Mouse (Mus musculus): ENCODE data around the gene Rasgef1a.

Rasgef1a gene

GRCm38 (mm10) chr6:118010756-118011615 lies at the start of gene Rasgef1a:
Gene Rasgef1a (plus strand): TSS chr6:118011438.
- peak in 1 of 2 experiments; percentile 41 for DNase-seq (ENCODE audit: low spot score in 2 of 2)

GRCm38 (mm10) chr6:117963201-117963600 lies 48.0 kb upstream of the Rasgef1a start:
- no peak for DNase-seq (ENCODE audit: low spot score in 2 of 2)

GRCm38 (mm10) chr6:117966729-117967128 lies 44.5 kb upstream of the Rasgef1a start:
- no peak for DNase-seq (ENCODE audit: low spot score in 2 of 2)

GRCm38 (mm10) chr6:117987173-117987572 lies 24.1 kb upstream of the Rasgef1a start:
- no peak for DNase-seq (ENCODE audit: low spot score in 2 of 2)

GRCm38 (mm10) chr6:117989209-117989608 lies 22.0 kb upstream of the Rasgef1a start:
- no peak for DNase-seq (ENCODE audit: low spot score in 2 of 2)

DNA sequence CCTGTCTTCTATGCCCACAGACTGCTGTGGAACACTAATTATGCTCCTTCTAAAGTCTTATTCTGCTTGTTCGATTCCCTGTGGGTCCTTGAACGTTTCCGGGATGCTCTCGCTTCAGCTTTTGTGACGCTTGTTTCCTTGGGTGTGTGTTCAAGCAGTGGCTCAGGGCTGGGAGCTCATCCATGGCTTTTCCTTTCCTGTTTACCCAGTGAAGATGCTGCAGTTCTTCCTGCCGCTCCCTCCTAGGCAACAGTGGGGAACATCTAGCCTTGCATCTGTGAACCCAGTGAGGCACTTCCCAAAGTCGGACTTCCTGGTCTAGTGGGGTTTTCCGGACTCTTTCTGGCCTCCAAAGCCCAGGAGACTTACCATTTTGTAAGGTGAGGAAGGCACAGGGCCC lies 20.6 kb upstream of the Rasgef1a start:
- no peak for DNase-seq (ENCODE audit: low spot score in 2 of 2)

DNA sequence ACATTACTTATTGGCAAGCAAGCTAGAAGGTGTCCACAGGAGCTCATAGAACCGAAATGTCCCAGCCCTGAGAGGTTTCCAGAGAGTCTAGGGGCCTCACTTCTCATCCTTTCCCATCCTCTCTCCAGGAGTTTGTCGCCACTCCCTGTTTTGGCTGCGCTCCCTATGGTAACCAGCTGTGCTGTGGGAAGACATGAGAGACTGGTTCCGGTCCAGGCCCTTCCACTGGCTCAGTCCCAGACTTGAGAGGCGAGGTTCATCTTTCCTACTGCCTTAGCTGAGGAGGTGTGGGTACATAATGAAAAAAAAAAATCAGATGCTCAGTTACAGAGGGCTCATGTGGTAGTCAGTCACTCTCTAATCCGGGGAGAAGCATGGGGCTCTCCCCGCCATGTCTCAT lies 19.9 kb upstream of the Rasgef1a start:
- no peak for DNase-seq (ENCODE audit: low spot score in 2 of 2)

- no peak for DNase-seq (ENCODE audit: low spot score in 2 of 2)
Measured at GRCm38 (mm10) chr6:117991928-117992327, 19.3 kb upstream of the Rasgef1a start.

DNA sequence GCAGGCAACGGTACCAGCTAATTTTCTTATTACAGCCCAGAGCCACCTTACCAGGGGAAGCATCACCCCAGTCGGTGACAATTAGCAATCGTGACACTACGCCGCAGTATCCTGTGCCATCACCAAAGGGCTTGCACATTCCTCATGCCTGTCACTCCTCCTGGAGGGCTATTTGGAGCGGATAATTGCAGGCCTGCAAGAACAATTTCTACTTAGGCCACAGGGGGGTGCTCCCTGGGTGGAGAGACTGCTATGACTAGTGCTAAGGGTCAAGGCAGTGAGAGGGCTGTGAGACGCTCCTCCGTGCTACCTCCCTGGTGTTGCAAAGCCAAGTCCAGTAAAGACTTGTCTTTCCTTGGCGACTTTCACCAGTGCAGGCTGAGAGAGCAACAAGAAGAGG lies 16.1 kb upstream of the Rasgef1a start:
- DNase-seq (ENCODE audit: low spot score in 2 of 2) = no peak

DNA sequence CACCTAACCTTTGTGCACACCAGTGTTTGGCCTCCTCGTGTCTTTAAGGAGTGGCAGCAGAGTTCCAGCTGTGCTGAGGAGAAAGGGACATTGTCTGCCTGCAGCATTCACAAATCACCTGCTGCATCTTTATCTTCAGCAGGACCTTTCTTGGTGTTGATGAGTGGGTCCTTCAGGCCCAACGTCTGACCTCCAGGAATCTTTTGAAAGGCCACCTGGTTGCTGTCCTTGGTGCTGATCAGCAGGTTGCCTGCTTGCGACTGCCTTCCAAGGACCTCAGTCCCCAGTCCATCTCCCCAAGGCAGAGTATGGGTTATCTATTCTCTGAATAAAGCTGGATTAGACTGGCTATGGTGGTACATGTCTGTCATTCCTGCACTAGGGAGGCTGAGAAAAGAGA lies 10.0 kb upstream of the Rasgef1a start:
- DNase-seq (ENCODE audit: low spot score in 2 of 2) = no peak

- DNase-seq (ENCODE audit: low spot score in 2 of 2) = no peak
Measured at GRCm38 (mm10) chr6:118007302-118007701, 3.9 kb upstream of the Rasgef1a start.

DNA sequence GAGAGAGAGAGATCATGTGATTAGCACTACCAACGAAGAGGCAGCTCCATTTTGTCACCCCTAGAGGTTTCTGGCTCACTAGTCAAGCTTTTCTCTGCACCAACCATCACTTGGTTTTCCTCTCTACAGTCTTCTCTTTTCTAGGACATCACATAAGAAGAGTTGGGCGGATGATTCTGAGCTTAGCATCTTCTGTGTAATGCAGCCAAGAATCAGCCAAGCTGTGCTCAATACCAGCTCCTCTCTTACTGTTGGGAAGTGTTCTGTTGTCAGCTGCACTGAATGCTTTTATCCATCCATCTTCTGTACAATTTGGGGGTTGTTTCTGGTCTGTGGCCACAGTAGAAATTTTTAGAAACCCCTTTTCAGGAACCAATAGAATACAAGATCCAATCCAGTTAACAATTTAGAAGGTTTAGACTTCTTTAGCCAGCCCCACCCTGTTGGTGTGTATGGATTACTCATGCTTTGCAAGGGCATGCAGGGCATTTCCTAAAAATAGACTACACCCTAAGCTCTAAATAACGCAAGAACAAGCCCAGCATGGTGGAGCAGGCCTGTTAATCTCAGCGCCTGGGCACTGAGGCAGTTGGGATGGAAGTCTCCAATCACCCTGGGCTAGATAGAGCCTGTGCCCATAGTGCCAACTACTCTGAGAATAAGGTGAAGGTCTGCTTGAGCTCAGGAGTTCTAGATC lies 3.2 kb upstream of the Rasgef1a start:
- no peak for DNase-seq (ENCODE audit: low spot score in 2 of 2)

GRCm38 (mm10) chr6:118010256-118010655 lies 982 bp upstream of the Rasgef1a start:
- DNase-seq (ENCODE audit: low spot score in 2 of 2) = no peak

DNA sequence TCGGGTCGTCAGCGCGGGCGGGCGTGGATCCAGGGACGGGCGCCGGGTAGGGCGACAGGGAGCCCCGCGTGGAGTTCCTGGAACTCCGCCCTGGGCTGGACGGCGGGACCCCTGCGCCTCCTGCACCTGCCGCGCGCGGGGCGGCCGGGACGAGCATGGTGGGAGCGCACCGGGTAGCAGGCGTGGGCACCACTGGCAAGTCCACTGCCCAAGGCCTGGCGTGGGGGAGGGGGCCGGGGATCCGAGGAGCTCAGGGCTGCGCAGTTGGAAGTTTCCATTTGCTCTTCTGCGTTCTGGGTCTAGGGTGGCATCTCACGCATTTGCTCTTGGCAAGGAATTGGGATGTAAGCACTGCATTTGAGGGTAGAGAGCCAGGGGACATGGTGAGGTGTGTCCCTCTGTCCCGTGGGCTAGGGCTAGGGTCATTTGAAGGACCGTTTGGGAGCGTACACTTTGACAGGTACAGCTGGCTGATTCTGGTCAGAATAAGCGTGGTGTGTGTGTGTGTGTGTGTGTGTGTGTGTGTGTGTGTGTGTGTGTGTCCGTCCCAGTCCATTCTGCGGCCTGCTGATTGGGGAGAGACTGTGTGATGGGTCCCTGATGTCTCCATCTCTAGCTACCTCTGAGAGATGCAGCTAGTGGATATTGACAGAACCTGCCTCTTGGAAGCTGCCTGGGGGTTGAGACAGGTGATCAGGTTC lies 528 bp downstream of the Rasgef1a start:
- DNase-seq (ENCODE audit: low spot score in 2 of 2) = peak; percentile 55 to 64

GRCm38 (mm10) chr6:118012317-118012700 lies 1.1 kb downstream of the Rasgef1a start:
- no peak for DNase-seq (ENCODE audit: low spot score in 2 of 2)

DNA sequence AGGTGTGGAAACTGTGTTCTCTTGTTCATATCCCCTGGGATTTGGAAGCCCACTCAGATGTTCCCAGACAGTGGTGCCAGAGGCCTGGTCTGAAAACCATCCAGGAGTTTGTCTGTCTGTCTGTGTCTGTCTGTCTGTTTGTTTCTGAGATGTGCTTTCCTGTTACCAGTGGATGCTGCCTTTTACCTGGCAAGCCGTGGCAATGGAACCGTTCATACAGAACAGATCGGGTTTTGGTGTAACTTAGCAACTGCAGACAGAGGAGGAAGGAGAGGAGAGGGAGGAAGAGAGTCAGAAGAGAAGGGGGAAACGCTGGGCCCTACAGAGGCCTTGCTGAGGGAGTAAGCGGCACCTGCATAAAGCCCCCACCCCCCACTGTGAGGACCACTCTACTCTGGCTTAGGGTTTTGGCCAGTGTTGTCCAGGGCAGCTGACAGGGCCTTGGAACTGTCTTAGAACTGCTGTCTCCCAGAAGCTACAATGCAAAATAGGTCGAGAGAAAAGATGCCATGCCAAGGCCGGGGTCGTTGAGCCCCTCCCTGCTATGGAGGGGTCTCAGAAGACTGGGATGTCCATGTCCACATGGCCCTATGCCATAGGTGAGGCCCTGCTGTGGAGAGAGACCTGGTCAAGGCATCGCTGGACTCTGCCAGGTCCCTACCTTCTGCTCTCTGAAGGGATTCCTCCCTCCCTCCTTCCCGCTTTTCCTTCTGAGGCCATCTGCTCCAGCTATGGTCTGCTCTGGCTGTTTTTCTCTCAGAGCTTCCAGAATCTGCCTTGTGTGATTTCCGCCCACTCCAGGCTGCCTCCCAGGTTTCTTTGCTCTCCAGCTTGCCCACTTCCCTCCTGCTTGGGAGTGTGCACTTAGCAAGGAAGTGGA lies 2.0 kb downstream of the Rasgef1a start:
- DNase-seq (ENCODE audit: low spot score in 2 of 2) = peak; percentile 51 to 65

DNA sequence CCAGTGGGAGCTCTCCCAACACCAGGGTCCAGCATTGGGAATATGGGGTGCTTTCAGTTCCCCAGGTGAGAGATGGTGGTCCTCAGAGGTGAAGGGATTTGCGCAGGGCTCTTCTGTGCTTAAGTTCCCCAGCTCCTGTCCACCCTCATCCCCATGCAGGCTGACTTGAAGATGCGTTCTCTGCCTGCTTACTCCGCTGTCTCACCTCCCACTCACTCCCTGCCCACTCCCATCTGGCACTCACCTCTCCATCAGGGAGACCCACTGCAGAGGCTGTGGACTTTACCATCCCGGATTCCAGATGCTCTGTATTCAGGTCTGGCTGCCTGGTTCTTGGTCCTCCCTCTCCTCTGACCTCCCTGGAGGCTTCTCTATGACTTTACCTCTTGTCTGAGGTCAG lies 3.6 kb downstream of the Rasgef1a start:
- peak in 1 of 2 experiments; percentile 51 for DNase-seq (ENCODE audit: low spot score in 2 of 2)

GRCm38 (mm10) chr6:118015971-118016370 lies 4.7 kb downstream of the Rasgef1a start:
- DNase-seq (ENCODE audit: low spot score in 2 of 2) = peak; percentile 53 to 66

DNA sequence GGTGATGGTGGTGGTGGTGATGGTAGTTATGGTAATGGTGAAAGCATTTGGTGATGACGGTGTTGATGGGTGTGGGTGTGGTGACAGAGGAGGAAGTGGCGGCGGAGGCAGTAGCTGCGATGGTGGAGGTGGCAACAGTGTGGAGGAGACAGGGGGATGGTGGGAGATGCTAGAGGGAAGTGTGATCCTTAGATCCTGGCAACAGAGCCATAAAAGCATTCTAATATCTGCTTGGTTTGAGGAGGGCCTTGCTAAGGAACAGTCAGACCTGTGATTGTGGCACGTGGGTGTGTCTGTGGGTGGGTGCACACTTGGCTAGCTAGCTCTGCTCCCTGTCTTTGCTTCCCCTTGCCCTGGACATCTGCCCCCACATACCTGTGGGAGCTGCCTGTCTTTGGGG lies 7.4 kb downstream of the Rasgef1a start:
- peak in 1 of 2 experiments; percentile 35 for DNase-seq (ENCODE audit: low spot score in 2 of 2)

GRCm38 (mm10) chr6:118019569-118019968 lies 8.3 kb downstream of the Rasgef1a start:
- peak in 1 of 2 experiments; percentile 41 for DNase-seq (ENCODE audit: low spot score in 2 of 2)

GRCm38 (mm10) chr6:118022898-118023635 lies 11.8 kb downstream of the Rasgef1a start:
- DNase-seq (ENCODE audit: low spot score in 2 of 2) = no peak

Data from frontal cortex, postnatal 10 days (tissue).